Mouse (Mus musculus) hindbrain, embryonic 11.5 days (tissue): ENCODE data around the gene Kmt5a. TPM values are rescaled to one million over a fixed set of nuclear protein-coding genes. Genes with fewer than 3 reads are reported as not detected.
"Not testable (repeated sequence)": the region's sequence is repeated elsewhere in the genome, so short reads cannot be mapped to it uniquely, and the experiment has no call there.

Source experiments
- ATAC-seq: fragments of 200-750 bp; cut with Nextera tagmentation; 2 replicates; pipeline ENCODE4 v1.8.0; 2017; ENCODE audit warnings: mild to moderate bottlenecking, moderate TSS enrichment, moderate library complexity; ENCODE audit not compliant: low FRiP score
- DNase-seq: peaks from one replicate; pipeline ENCODE4 v3.0.0-alpha.2; 2015; ENCODE audit warnings: low spot score
- H3K27ac ChIP-seq: fragments of 300-500 bp; sonication (generic); 2 replicates; pipeline ENCODE4 v1.5.1; 2014; ENCODE audit warnings: mild to moderate bottlenecking, low read depth, low read length
- H3K27me3 ChIP-seq: fragments of 300-500 bp; sonication (generic); 2 replicates; pipeline ENCODE4 v1.6.1; 2014; ENCODE audit warnings: mild to moderate bottlenecking, low read length, moderate library complexity, mixed read lengths; ENCODE audit not compliant: control insufficient read depth, insufficient read depth
- H3K36me3 ChIP-seq: fragments of 300-500 bp; sonication (generic); 2 replicates; pipeline ENCODE4 v1.6.1; 2014; ENCODE audit warnings: mild to moderate bottlenecking, low read length, moderate library complexity, mixed read lengths; ENCODE audit not compliant: control insufficient read depth, insufficient read depth
- H3K4me1 ChIP-seq: fragments of 300-500 bp; sonication (generic); replicated peaks from 2 replicates; pipeline ENCODE4 v1.6.1; 2014; ENCODE audit warnings: low read length, mixed read lengths; ENCODE audit not compliant: control insufficient read depth, insufficient read depth
- H3K4me2 ChIP-seq: fragments of 300-500 bp; sonication (generic); replicated peaks from 2 replicates; pipeline ENCODE4 v1.6.1; 2014; ENCODE audit warnings: mild to moderate bottlenecking, low read depth, low read length
- H3K4me3 ChIP-seq: fragments of 300-500 bp; sonication (generic); 2 replicates; pipeline ENCODE4 v1.5.1; 2014; ENCODE audit warnings: low read depth, low read length
- H3K9ac ChIP-seq: fragments of 300-500 bp; sonication (generic); 2 replicates; pipeline ENCODE4 v1.6.1; 2014; ENCODE audit warnings: low read depth, low read length
- H3K9me3 ChIP-seq: fragments of 300-500 bp; sonication (generic); 2 replicates; pipeline ENCODE4 v1.6.1; 2016; ENCODE audit warnings: low read length; ENCODE audit not compliant: control insufficient read depth
- WGBS: fragments of 180-500 bp; shearing (Covaris S2); extraction: QIAGEN DNeasy Blood & Tissue Kit; methylation state at CpG from one replicate; pipeline ENCODE4 v1.1.7; 2014; 5-methylcytosine and 5-hydroxymethylcytosine counted together
- polyA plus RNA-seq: library from polyadenylated mRNA; unstranded; fragments of >200 nt; fragmentation: Nextera tagmentation; extraction: Ambion mirVana; gene quantifications from 2 replicates; pipeline ENCODE4 v1.2.1, GENCODE M21; 2014

Kmt5a gene
- polyA plus RNA-seq, 1 experiment from 2014 or later = 52.2 TPM

DNA sequence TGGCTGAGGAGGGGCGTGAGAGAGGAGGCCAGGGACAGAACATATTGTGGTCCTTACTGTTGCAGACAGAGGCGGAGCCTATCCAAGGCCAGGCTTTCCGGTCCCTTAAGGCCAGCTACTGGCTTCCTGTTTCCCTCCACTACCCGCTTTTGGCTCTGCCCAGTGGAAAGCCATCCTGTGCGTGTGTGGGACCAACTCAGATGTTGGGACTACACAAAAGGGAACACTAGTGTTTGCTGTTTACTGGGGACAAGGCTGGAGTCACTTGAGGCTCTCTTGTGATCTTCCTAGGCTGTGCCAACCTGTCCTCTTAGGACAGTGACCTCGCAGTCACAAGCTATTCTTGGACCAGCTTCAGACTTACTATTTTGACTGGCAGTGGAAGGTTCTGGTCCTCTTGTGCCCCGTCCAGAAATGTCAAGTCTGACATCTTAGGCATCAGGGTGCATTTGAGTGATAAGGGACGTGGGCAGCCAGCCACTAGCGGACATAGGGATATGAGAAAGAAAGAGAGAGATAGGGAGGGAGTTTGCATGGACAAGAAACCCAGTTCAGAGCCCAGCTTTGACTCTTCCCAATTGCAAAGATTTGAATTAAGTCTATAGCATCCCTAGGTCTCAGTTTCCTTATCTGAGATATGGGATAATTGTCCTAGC, 58.6 kb downstream of the Kmt5a start:
- no peaks in the 10 kb centered on the region for H3K9me3 ChIP-seq
- no peak overlapping the region for H3K4me2 ChIP-seq
- no peak overlapping the region for H3K4me3 ChIP-seq
- DNase-seq (no peak), ATAC-seq (no peak)
- no peaks in the 10 kb centered on the region for H3K36me3 ChIP-seq
- no peaks in the 10 kb centered on the region for H3K27me3 ChIP-seq
- 74% methylated on average over 9 of the region's 9 CpGs for WGBS
- no peak overlapping the region for H3K27ac ChIP-seq
- peaks cover 6% of the 10 kb centered on the region for H3K4me1 ChIP-seq
- no peak overlapping the region for H3K9ac ChIP-seq

DNA sequence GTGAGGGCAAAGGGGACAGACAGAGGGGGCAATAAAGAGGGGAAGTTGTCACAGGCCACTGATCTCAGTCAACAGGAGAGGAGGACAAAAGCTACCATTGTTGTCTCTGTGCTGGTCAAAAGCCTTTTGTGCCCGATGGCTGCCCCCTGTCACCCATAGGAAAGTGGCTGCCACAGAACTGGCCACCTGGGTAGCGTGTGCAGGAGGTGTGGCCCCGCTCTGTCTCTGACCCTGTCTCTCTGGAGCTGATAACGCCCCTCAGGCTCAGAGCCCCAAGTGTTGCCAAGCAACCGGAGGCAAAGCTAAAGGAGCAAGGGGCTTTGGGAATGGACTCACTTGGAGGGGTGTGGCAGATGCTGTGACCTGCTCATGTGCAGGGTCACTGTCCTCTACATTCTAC, 59.3 kb downstream of the Kmt5a start:
- no peak overlapping the region for H3K4me2 ChIP-seq
- H3K27ac ChIP-seq = peak overlapping the region; percentile 20; the same call in 1 of the 2 replicates
- H3K9me3 ChIP-seq = no peaks in the 10 kb centered on the region
- 22% methylated on average over 5 of the region's 5 CpGs for WGBS
- no peaks in the 10 kb centered on the region for H3K27me3 ChIP-seq
- H3K4me1 ChIP-seq = peaks cover 6% of the 10 kb centered on the region
- no peak overlapping the region for H3K9ac ChIP-seq
- ATAC-seq (no peak), DNase-seq (no peak)
- H3K4me3 ChIP-seq = no peak overlapping the region
- H3K36me3 ChIP-seq = 0 out of 2 replicates have a peak, but pooled peaks cover 2% of the 10 kb centered on the region

DNA sequence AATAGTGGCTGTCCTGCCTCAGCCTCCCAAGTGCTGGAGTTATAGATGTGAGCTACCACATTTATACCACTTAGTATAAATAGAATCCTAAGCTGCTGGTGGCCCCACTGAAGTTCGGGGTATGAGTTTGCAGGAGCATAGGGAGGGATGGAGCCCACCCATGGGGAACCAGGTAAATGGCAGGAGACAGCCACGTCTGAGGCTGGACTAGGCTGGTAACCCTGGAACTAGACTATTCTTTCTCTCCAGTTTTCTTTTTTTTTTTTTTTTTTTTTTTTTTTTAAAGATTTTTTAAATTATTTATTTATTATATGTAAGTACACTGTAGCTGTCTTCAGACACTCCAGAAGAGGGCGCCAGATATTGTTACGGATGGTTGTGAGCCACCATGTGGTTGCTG, 60.3 kb downstream of the Kmt5a start:
- not testable (repeated sequence) for ATAC-seq, H3K4me2 ChIP-seq, H3K27me3 ChIP-seq, H3K4me3 ChIP-seq, H3K9me3 ChIP-seq, H3K9ac ChIP-seq, DNase-seq, H3K36me3 ChIP-seq, H3K4me1 ChIP-seq, H3K27ac ChIP-seq
- WGBS = 81% methylated on average over 2 of the region's 4 CpGs

DNA sequence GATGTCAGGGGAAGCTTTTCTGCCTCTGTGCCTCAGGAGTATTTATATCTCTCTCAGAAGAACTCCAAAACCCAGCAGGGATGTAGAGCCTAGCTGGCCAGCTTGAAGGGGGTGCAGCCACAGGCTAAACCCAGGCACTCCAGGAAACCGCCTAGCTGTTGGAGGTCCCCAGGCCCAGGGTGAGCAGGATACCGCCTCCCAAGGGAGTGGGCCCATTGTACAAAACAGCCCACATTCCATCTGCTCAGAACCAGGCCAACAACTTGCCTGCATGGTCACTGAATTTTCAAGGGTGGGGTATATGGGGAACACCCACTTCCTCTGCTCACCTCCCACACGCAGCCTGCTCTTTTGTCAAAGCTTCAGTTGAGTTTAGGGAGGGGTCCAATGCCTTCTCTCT, 60.8 kb downstream of the Kmt5a start:
- Histone ChIP-seq H3K4me3 (no peak overlapping the region), H3K27me3 (no peaks in the 10 kb centered on the region), H3K4me2 (no peak overlapping the region), H3K9ac (no peak overlapping the region), H3K9me3 (no peaks in the 10 kb centered on the region), H3K36me3 (0 out of 2 replicates have a peak, but pooled peaks cover 2% of the 10 kb centered on the region), H3K27ac (no peak overlapping the region), H3K4me1 (peaks cover 3% of the 10 kb centered on the region)
- ATAC-seq (no peak), DNase-seq (no peak)
- 92% methylated on average over 3 of the region's 3 CpGs for WGBS

DNA sequence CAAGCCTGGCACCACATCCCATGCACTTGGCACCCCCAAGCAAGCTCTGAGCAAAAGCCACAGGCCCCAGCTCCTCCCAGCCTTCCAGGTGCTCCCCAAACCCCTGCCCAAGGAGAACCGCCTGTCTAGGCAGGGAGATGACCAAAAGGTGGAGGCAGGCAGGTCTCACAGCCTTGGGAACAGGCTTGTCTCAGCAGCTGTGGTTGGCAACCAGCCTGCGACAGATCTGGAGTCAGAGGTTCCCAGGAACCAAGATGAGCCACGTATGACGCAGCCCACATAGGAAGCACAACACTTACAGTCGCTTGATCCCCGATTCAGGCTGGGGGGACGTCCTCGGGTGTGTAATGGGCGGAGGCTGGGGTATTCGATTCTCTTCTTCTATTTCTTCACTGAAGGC, 61.8 kb downstream of the Kmt5a start:
- no peak for ATAC-seq
- H3K27ac ChIP-seq = no peak overlapping the region
- 0 out of 2 replicates have a peak, but pooled peaks cover 2% of the 10 kb centered on the region for H3K36me3 ChIP-seq
- H3K4me2 ChIP-seq = no peak overlapping the region
- peaks cover 3% of the 10 kb centered on the region for H3K4me1 ChIP-seq
- no peak overlapping the region for H3K9ac ChIP-seq
- no peak overlapping the region for H3K4me3 ChIP-seq
- DNase-seq = no peak
- H3K27me3 ChIP-seq = no peaks in the 10 kb centered on the region
- WGBS = 89% methylated on average over 10 of the region's 10 CpGs
- no peaks in the 10 kb centered on the region for H3K9me3 ChIP-seq

DNA sequence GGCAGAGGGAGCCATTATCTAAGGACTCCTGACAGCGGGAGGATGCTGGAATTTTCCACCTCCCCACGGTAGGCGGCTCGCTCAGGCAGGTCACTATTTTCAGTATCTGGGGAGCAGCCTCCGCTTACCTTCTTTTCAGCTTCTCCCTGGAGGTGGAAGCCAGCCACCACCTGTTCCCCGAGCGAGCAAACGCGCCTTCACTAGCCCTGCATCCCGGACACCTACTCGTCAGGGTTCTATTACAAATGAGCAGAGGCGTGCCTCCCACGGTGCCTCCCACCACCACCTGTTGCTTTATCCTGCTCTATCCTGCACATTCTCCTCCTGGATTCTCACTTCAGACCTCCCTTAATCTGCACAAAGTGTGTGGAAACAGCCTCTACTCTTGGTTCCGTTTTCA, 64.0 kb downstream of the Kmt5a start:
- Histone ChIP-seq H3K4me3 (no peak overlapping the region), H3K27ac (no peak overlapping the region), H3K27me3 (no peaks in the 10 kb centered on the region), H3K9me3 (no peaks in the 10 kb centered on the region), H3K4me2 (no peak overlapping the region), H3K36me3 (0 out of 2 replicates have a peak, but pooled peaks cover 2% of the 10 kb centered on the region), H3K4me1 (peaks cover 3% of the 10 kb centered on the region), H3K9ac (no peak overlapping the region)
- DNase-seq (no peak), ATAC-seq (no peak)
- 62% methylated on average over 14 of the region's 14 CpGs for WGBS

DNA sequence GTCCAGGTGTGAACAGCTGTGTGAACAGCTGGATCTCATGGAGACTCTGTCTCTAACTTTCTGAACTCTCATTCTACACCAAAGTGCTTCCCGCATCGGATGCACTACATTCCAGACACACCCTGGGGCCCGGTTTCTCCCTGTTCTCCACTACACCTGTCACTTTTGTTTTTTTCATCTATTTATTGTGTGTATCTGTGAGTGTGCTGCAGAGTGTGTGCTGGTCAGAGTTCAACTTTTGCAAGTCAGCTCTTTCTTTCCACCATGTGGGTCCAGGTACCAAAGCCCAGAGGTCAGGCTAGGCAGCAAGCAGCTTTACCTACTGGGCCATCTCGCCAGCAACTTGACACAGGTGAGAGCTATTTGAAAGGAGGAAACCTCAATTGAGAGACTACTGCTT, 65.5 kb downstream of the Kmt5a start:
- Histone ChIP-seq H3K36me3 (0 out of 2 replicates have a peak, but pooled peaks cover 2% of the 10 kb centered on the region), H3K27ac (no peak overlapping the region), H3K4me3 (no peak overlapping the region), H3K4me1 (no peaks in the 10 kb centered on the region), H3K27me3 (no peaks in the 10 kb centered on the region), H3K4me2 (no peak overlapping the region), H3K9me3 (no peaks in the 10 kb centered on the region), H3K9ac (no peak overlapping the region)
- DNase-seq (no peak), ATAC-seq (no peak)
- WGBS = 89% methylated on average over 4 of the region's 4 CpGs

DNA sequence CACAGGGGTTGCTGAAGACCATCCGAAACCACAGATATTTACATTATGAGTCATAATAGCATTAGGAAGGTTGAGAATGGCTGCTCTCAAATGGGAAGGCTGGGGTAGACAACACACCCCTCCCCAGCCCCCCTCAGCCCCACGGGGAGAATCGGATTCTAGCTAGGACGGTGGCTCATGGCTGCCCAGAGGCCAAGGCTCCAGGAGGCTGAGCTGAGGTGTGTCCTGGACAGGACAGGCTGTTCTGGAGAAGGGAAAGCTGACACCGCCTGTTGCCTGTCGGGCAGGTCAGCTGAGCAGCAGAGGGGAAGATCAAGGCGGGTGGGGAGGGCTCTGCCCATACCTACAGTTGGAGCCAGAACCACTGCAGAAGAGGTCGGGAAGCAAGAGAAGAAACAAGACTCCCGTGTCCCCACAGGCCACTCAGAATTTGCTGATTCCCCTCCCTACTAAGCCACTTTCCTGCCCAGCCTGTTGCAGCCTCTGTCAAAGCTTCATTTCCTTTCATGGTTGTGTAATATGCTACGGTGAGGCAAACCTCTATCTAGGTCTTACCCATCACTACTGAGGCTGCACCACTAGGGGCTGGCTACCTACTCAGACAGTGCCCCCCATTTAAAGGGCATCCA, 67.1 kb downstream of the Kmt5a start:
- DNase-seq = no peak
- Histone ChIP-seq H3K27ac (no peak overlapping the region), H3K4me3 (no peak overlapping the region), H3K9me3 (no peaks in the 10 kb centered on the region), H3K36me3 (0 out of 2 replicates have a peak, but pooled peaks cover 2% of the 10 kb centered on the region), H3K4me2 (no peak overlapping the region), H3K9ac (no peak overlapping the region), H3K27me3 (no peaks in the 10 kb centered on the region), H3K4me1 (no peaks in the 10 kb centered on the region)
- WGBS = 73% methylated on average over 10 of the region's 10 CpGs
- ATAC-seq = no peak

DNA sequence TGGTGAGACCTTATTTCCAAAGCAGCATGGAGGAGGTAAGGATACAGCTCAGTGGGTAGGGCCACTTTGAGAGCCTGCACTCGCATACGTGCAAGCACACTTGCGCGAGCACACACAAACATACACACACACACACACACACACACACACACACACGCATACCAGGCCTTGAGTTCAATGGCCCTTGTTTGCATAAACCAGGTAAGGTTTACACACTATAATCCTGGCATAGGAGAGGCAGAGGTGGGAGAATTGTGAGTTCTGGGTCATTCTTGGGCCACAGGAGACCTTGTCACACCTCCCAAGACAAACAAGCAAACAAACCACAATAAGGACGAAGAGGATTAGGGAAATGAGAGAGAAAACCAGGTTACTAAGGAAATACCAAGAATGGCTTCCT, 69.5 kb downstream of the Kmt5a start:
- 95% methylated on average over 6 of the region's 6 CpGs for WGBS
- Histone ChIP-seq H3K9ac (no peak overlapping the region), H3K27me3 (no peaks in the 10 kb centered on the region), H3K36me3 (no peaks in the 10 kb centered on the region), H3K4me1 (no peaks in the 10 kb centered on the region), H3K4me3 (no peak overlapping the region), H3K4me2 (no peak overlapping the region), H3K27ac (no peak overlapping the region), H3K9me3 (no peaks in the 10 kb centered on the region)
- DNase-seq (no peak), ATAC-seq (no peak)
